Mouse (Mus musculus): Measurements from ENCODE around the gene Ndufs3.
"Not testable (repeated sequence)": the region's sequence is repeated elsewhere in the genome, so short reads cannot be mapped to it uniquely, and the experiment has no call there.

The Ndufs3 gene

DNA sequence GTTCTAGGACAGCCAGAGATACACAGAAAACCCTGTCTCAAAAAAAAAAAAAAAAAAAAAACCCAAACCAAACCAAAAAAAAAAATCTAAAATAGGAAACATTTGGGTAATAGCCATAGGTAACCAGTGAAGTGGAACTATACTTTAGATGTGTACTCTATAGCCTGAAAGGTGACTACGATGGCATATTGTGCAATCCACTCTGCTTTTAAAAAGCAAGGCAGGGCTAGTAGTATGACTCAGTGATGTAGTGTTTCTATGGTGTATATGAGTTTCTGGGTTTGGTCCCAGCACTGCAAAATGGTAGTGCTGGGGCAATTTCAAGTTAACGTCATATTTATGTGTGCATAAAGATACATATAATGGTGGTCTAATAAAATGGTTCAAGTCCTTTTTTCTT, 2.1 kb upstream of the Ndufs3 start:
- no peak for DNase-seq (ENCODE audit: low spot score in 2 of 2)

DNA sequence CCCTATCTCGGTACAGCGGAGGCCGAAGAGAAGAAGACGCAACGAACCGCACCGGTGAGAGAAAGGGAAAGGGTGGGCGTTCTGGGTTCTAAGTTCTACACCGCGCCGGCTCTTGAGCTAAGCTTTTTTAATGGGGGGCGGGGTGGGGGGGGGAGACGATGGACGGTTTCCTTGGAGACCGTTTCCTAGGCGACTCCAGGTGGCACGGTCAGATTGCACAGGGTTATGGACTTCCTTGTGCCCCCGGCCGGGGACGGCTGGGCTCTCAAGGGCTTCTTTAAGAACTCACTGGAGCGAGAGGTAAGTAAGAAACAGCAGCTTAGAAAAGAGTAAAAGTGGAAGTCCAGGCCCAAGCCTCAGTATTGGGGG, 213 bp upstream of the Ndufs3 start:
- no peak for DNase-seq (ENCODE audit: low spot score in 2 of 2)

DNA sequence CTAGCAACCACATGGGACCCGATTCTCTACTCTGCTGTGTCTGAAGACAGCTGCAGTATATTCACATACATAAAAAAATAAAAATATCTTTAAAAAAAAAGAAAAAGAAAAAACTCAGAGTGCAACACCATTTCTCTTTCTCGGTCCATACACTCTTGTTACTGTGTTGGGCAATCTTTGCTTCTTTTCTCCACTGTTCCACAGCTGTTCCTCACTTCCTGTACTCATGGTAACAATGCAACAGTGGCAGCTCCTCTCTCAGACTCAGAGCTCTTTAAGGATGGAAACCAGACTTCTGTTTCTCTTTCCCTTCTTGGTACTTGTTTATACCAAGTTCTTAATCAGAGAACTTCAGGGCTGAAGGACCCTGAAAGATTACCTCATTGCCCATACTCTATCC, 1.2 kb downstream of the Ndufs3 start:
- DNase-seq (ENCODE audit: low spot score in 2 of 2) = no peak

- not testable (repeated sequence) for DNase-seq (ENCODE audit: low spot score in 2 of 2)
Measured at GRCm38 (mm10) chr2:90894299-90894677, 10.3 kb downstream of the Ndufs3 start.

- DNase-seq (ENCODE audit: low spot score in 2 of 2) = no peak
Measured at GRCm38 (mm10) chr2:90893673-90894298, 10.8 kb downstream of the Ndufs3 start.

DNA sequence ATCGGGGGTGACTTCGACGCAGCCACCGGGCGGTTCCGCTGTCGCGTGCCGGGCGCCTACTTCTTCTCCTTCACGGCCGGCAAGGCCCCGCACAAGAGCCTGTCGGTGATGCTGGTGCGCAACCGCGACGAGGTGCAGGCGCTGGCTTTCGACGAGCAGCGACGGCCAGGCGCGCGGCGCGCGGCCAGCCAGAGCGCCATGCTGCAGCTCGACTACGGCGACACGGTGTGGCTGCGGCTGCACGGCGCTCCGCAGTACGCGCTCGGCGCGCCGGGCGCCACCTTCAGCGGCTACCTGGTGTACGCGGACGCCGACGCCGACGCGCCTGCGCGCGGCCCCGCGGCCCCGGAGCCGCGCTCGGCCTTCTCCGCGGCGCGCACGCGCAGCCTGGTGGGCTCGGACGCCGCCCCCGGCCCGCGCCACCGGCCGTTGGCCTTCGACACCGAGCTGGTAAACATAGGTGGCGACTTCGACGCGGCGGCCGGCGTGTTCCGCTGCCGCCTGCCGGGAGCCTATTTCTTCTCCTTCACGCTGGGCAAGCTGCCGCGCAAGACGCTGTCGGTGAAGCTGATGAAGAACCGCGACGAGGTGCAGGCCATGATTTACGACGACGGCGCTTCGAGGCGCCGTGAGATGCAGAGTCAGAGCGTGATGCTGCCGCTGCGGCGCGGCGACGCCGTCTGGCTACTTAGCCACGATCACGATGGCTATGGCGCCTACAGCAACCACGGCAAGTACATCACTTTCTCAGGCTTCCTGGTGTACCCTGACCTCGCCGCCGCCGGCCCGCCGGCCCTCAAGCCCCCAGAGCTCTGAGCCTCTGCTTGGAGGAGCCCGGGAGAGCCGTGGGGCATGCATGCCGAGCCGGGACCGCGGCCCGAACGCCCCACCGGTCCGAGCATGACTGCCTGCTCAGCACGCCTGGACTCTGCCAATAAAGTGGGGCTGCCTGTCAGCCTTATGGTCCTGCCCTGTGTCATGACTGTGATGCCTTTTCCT, 14.8 kb downstream of the Ndufs3 start:
- DNase-seq (ENCODE audit: low spot score in 2 of 2) = peak; percentile 20 to 41

DNA sequence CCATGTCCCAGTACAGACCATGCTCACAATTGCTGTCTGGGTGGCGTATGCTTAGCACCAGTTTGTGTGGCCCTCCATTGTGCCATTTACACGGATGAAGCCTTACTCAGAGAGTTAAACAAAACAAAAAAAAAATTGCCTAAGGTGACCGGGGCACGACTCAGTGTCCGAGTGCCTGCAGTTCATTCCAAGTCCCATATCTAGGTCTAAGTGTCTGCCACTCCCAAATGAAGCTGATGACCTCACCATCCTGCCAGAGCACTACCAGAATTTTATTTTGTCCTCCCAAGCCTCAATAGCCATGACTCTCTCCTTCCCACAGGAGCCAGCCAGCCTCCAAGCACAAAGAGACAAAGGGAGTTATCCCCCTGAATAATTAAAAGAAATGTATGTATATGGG, 17.0 kb downstream of the Ndufs3 start:
- no peak for DNase-seq (ENCODE audit: low spot score in 2 of 2)

DNA sequence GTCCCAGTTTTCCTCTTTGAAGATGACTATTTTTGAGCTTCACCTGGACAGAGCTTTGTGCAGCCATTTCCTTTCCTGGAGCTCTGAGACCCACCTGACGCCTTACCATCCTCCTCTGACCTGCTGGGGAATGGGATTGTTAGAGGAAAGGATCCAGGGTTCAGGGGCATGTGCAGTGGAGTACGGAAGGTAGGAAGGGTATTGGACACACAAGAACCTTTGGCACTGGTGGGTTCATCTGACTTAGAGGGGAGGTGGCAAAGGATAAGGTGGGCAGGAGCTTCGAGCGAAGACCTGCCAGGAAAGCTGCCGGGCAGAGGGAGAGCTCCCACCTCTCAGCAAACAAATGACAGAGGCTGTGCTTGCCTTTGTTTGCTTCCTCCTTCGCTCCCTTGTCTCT, 18.2 kb downstream of the Ndufs3 start:
- DNase-seq (ENCODE audit: low spot score in 2 of 2) = no peak

GRCm38 (mm10) chr2:90885218-90886041, 19.2 kb downstream of the Ndufs3 start, which contains the start of gene C1qtnf4:
Gene C1qtnf4, plus strand, starts transcription at chr2:90885860.
- no peak for DNase-seq (ENCODE audit: low spot score in 2 of 2)

- DNase-seq (ENCODE audit: low spot score in 2 of 2) = no peak
Measured at GRCm38 (mm10) chr2:90881824-90882223, 22.8 kb downstream of the Ndufs3 start.

- DNase-seq (ENCODE audit: low spot score in 2 of 2) = no peak
Measured at GRCm38 (mm10) chr2:90880144-90880785, 24.4 kb downstream of the Ndufs3 start.

DNA sequence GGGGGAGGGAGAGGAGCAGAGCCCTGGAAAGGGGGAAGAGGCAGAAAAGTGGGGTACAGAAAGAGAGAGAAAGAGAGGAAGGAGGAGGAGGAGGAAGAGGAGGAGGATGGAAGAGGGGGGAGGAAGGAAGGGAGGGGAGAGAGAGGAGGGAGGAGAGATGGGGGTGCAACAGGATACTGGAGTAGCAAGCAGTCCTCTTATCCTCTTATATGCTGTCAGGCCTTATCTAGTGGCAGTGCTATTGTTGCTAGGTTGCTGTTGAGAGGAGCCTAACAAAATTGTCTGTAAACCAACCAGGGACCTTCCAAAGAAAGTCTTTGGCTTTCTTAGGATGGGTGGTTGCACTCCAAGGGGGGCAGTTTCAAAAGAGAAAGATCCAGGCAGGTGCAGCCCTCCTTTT, 25.2 kb downstream of the Ndufs3 start:
- no peak for DNase-seq (ENCODE audit: low spot score in 2 of 2)

DNA sequence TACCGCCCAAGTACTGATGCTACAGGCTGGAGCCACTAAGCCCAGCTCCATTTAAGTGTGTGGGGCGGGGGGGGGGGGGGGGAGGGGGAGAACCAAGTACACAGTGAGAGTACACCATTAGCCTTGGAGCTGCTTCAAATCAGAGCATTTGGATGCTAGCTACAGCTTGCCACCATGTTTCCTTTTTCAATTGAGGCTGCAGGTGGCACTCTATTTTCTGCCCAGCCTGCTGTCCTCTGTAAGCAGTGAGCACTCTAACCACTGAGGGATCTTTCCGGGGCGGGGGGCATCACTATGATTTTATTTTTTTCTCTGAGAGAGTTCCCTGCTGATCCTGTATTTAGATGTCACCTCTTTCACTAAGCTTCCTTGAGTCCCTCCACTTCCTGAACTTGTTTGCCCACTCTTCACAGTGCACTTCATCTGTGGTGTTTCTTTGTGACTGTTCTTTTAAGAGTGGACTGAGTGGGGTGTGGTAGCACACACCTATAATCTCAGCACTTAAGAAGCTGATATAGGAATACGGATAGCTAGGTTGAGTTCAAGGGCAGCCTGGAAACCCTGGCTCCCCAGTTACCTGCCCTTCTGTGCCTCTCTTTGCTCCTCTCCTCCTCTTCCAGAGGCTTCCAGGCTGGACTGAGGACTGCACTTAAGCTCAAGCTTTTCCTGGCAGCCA, 26.9 kb downstream of the Ndufs3 start:
- DNase-seq (ENCODE audit: low spot score in 2 of 2) = no peak

DNA sequence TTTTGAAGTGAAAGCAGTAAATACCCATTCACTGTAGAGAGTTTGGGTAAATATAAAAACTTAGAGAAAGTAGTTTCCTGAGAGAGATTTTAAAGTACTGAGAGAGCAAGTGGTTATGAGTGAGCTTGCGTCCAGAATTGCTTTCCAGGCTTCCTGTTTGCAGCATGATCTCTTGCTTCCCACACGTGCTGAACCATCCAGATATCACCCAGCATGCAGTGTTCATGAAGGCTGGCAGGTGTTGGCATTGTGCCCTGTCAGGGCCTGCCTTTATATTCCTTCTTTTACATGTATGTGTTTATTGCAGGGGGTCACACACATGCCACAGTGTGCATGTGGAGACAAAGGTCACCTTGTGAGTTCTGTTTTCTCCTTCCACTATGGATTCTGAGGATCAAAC, 29.4 kb downstream of the Ndufs3 start:
- DNase-seq (ENCODE audit: low spot score in 2 of 2) = no peak

- no peak for DNase-seq (ENCODE audit: low spot score in 2 of 2)
Measured at GRCm38 (mm10) chr2:90874025-90874424, 30.6 kb downstream of the Ndufs3 start.

DNA sequence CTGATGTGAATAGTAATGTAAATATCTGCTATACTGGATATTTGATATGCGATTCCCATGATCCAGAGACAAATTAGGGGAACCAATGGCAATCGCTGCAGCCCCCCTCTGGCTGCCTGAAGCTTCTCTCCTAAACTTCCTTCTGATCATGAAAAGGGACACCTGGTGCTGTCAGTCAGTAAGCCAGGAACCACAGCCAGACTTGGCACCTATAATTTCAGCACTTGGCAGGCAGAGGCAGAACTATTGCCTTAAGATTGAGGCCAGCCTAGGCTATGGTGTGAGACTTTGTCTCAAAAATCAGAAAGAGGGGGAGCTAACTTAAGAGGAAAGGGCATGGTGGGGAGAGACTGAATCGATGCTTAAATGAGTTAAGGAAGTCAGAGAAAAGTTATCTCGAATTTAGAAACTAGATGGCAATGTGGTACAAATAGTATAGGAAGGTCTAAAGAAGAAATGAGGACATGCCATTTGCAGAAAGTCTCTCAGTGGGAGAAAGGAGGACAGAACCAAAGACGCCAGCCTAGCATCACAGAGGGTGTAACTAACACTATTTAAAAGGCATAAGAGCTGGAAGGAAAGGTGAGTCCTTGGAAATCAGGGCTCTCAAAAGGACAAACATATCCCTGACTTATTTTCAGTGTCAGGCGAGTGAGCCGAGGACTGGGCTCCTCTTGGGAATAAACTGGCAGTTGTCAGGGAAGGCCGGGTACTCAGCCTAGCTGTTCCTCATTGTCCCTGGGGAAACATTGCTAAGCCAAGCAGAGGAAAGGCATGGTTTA, 33.3 kb downstream of the Ndufs3 start:
- DNase-seq (ENCODE audit: low spot score in 2 of 2) = no peak

- no peak for DNase-seq (ENCODE audit: low spot score in 2 of 2)
Measured at GRCm38 (mm10) chr2:90870136-90870601, 34.5 kb downstream of the Ndufs3 start.

- peak; percentile 49 to 84 for DNase-seq (ENCODE audit: low spot score in 2 of 2)
Measured at GRCm38 (mm10) chr2:90866524-90866923, 38.1 kb downstream of the Ndufs3 start.

DNA sequence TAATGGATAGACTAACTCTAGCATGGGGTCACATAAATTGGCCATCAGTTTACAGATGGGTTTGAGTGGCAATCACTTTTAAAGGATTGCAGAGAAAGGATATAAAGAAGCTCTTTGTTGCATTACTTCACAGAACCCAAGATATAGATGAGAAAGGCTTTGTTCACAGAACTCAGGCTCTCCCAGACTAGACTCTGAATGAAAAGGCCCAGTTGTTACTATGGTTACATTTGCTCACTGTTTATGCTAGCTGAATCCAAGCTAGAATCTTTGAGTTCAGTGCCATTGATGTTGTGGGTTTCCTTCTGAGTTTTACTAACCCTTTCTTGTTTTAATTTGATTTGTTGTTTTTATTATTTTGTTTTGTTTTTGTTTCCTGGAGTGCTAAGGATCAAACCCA, 40.4 kb downstream of the Ndufs3 start:
- no peak for DNase-seq (ENCODE audit: low spot score in 2 of 2)

- no peak for DNase-seq (ENCODE audit: low spot score in 2 of 2)
Measured at GRCm38 (mm10) chr2:90861486-90861885, 43.1 kb downstream of the Ndufs3 start.

Data from thymus, postnatal 10 days (tissue).